Mouse (Mus musculus): Measurements from ENCODE around the gene Capza2. TPM values are rescaled to one million over a fixed set of nuclear protein-coding genes. Genes with fewer than 3 reads are reported as not detected.

Gene Capza2
- polyA plus RNA-seq, 1 experiment from 2014 or later, result 201 TPM

GRCm38 (mm10) chr6:17665348-17665747 is 29.3 kb downstream of the Capza2 start:
- Histone ChIP-seq H3K4me1 (no peaks in the 10 kb centered on the region), H3K36me3 (peaks cover 60% of the 10 kb centered on the region), H3K27ac (no peak overlapping the region), H3K9me3 (no peaks in the 10 kb centered on the region), H3K27me3 (ENCODE audit: insufficient read depth, poor library complexity, severe bottlenecking) (no peaks in the 10 kb centered on the region), H3K4me3 (no peak overlapping the region)
- 89% methylated on average over 7 of the region's 7 CpGs for WGBS
- no peak for DNase-seq (ENCODE audit: low spot score)

- no peaks in the 10 kb centered on the region for H3K4me1 ChIP-seq
- peaks cover 60% of the 10 kb centered on the region for H3K36me3 ChIP-seq
- H3K9me3 ChIP-seq, result no peaks in the 10 kb centered on the region
- H3K4me3 ChIP-seq, result no peak overlapping the region
- H3K27me3 ChIP-seq (ENCODE audit: insufficient read depth, poor library complexity, severe bottlenecking), result no peaks in the 10 kb centered on the region
- no peak overlapping the region for H3K27ac ChIP-seq
- DNase-seq (ENCODE audit: low spot score), result no peak
Observed at GRCm38 (mm10) chr6:17666024-17666423, 30.0 kb downstream of the Capza2 start.

DNA sequence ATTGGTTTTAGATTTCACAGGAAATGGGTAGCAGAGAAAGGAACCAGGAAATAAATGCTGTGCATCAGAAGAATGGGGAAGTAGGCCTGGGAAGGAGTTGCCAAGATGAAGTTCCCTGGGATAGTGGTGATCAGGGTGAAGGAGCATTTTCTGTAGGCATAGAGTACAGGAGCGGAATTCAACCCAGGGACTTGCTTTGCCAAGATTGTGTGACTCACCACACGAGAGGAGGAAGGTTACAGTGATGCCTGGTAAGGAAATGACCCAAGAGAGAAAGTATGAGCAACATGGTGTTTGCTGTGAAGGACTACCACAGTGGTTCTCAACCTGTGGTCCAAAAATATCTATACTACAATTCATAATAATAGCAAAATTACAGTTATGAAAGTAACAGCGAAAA is 31.8 kb downstream of the Capza2 start:
- no peak for DNase-seq (ENCODE audit: low spot score)
- Histone ChIP-seq H3K4me1 (no peaks in the 10 kb centered on the region; the same call in 1 of the 2 replicates), H3K9me3 (no peaks in the 10 kb centered on the region), H3K27me3 (ENCODE audit: insufficient read depth, poor library complexity, severe bottlenecking) (no peaks in the 10 kb centered on the region), H3K27ac (no peak overlapping the region), H3K36me3 (peaks cover 43% of the 10 kb centered on the region), H3K4me3 (no peak overlapping the region)
- WGBS, result 93% methylated on average over 3 of the region's 3 CpGs

DNA sequence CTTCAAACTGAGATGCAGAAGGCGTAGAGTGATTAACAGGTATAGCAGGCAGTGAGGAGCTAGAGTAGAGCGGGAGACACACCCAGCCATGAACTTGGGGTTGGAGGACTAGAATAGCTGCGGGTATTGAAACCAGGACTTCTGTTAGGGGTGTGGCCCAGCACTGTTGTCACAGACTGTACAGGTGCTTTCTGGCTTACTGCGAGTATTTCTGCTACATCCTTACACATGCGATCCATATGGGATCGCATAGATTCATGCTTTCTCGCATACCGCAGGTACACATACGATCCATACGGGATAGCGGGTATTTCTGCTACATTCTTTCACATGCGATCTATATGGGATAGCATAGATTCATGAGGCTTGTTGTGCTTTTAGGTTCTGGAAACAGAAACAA is 32.3 kb downstream of the Capza2 start:
- Histone ChIP-seq H3K27ac (no peak overlapping the region), H3K4me3 (no peak overlapping the region), H3K9me3 (no peaks in the 10 kb centered on the region), H3K27me3 (ENCODE audit: insufficient read depth, poor library complexity, severe bottlenecking) (no peaks in the 10 kb centered on the region), H3K36me3 (peaks cover 38% of the 10 kb centered on the region), H3K4me1 (no peaks in the 10 kb centered on the region; the same call in 1 of the 2 replicates)
- WGBS, result 96% methylated on average over 12 of the region's 12 CpGs
- no peak for DNase-seq (ENCODE audit: low spot score)

DNA sequence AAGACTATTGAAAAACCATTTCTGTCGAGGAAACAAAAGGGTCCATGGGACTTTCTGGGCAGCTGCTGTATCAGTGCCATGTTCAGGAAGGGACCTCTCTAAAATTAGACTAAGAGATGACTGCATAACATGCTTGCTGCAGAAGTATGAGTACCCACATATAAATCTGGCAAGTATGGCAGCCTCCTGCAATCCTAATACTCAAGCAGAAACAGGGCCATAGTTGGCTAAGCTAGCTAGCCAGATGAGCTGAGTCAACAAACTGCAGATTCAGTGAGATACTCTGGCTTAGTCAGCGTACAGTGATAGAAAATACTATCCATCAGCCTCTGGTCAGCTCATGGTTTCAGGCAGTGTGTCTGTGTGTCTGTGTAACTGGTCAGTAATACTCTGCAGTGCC is 33.8 kb downstream of the Capza2 start:
- H3K27me3 ChIP-seq (ENCODE audit: insufficient read depth, poor library complexity, severe bottlenecking), result no peaks in the 10 kb centered on the region
- no peaks in the 10 kb centered on the region for H3K9me3 ChIP-seq
- H3K36me3 ChIP-seq, result peaks cover 25% of the 10 kb centered on the region
- no peak overlapping the region for H3K4me3 ChIP-seq
- no peaks in the 10 kb centered on the region; the same call in 1 of the 2 replicates for H3K4me1 ChIP-seq
- WGBS, result 89% methylated on average over 2 of the region's 2 CpGs
- H3K27ac ChIP-seq, result no peak overlapping the region
- DNase-seq (ENCODE audit: low spot score), result no peak

- H3K4me1 ChIP-seq, result peaks cover under 1% of the 10 kb centered on the region; the same call in 1 of the 2 replicates
- 25% methylated on average over 11 of the region's 12 CpGs for WGBS
- H3K27ac ChIP-seq, result no peak overlapping the region
- DNase-seq (ENCODE audit: low spot score), result peak; percentile 85
- no peak overlapping the region for H3K4me3 ChIP-seq
- no peaks in the 10 kb centered on the region for H3K9me3 ChIP-seq
- H3K36me3 ChIP-seq, result no peaks in the 10 kb centered on the region
- H3K27me3 ChIP-seq (ENCODE audit: insufficient read depth, poor library complexity, severe bottlenecking), result no peaks in the 10 kb centered on the region
Observed at GRCm38 (mm10) chr6:17675019-17675756, 39.2 kb downstream of the Capza2 start.

GRCm38 (mm10) chr6:17677008-17677407 is 41.0 kb downstream of the Capza2 start:
- no peaks in the 10 kb centered on the region for H3K27me3 ChIP-seq (ENCODE audit: insufficient read depth, poor library complexity, severe bottlenecking)
- H3K9me3 ChIP-seq, result peaks cover 6% of the 10 kb centered on the region
- H3K27ac ChIP-seq, result no peak overlapping the region
- H3K4me3 ChIP-seq, result no peak overlapping the region
- peaks cover 6% of the 10 kb centered on the region; the same call in 1 of the 2 replicates for H3K4me1 ChIP-seq
- DNase-seq (ENCODE audit: low spot score), result no peak
- 76% methylated on average over 2 of the region's 2 CpGs for WGBS
- no peaks in the 10 kb centered on the region for H3K36me3 ChIP-seq

GRCm38 (mm10) chr6:17680266-17680925 is 44.4 kb downstream of the Capza2 start:
- no peak overlapping the region for H3K27ac ChIP-seq
- no peak for DNase-seq (ENCODE audit: low spot score)
- WGBS, result 64% methylated on average over 6 of the region's 6 CpGs
- H3K36me3 ChIP-seq, result no peaks in the 10 kb centered on the region
- H3K4me1 ChIP-seq, result peaks cover 6% of the 10 kb centered on the region; the same call in 1 of the 2 replicates
- H3K4me3 ChIP-seq, result no peak overlapping the region
- H3K27me3 ChIP-seq (ENCODE audit: insufficient read depth, poor library complexity, severe bottlenecking), result no peaks in the 10 kb centered on the region
- peaks cover 6% of the 10 kb centered on the region for H3K9me3 ChIP-seq

DNA sequence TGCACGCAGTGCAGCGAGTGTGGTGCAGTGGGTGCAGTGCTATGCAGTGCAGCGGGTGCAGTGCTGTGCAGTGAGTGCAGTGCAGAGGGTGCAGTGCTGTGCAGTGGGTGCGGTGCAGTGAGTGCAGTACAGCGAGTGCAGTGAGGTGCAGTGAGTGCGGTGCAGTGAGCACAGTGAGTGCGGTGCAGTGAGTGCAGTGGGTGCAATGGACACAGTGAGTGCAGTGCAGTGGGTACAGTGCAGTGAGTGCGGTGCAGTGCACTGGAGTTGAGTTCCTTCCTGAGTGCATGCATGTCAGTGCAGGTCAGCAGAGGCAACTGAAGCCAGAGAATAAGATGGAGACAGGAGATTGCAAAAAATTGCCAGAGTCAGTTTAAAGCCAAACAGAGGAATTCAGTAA is 45.8 kb downstream of the Capza2 start:
- no peak overlapping the region for H3K4me3 ChIP-seq
- H3K4me1 ChIP-seq, result peaks cover 8% of the 10 kb centered on the region; the same call in 1 of the 2 replicates
- no peak for DNase-seq (ENCODE audit: low spot score)
- no peaks in the 10 kb centered on the region for H3K27me3 ChIP-seq (ENCODE audit: insufficient read depth, poor library complexity, severe bottlenecking)
- WGBS, result 95% methylated on average over 8 of the region's 8 CpGs
- H3K9me3 ChIP-seq, result peaks cover 6% of the 10 kb centered on the region
- no peaks in the 10 kb centered on the region for H3K36me3 ChIP-seq
- no peak overlapping the region for H3K27ac ChIP-seq

DNA sequence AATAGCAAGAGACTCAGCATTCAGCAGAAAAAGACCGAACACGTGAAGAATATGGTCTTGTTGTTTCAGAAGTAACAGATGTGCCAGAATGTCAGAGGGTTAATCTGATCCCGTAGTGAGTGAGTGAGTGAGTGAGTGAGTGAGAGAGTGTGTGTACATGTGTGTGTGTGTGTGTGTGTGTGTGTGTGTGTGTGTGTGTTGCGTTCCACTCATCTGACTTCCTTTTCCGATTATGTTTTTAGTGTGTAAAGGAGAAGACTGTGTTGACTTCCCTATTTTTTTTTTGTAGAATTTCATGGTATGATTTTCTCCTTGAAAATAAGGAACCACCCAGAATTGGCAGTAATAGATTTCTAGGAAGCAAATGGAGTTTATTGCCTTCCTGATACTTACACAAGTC is 52.6 kb downstream of the Capza2 start:
- WGBS, result 76% methylated on average over 5 of the region's 5 CpGs
- peaks cover 2% of the 10 kb centered on the region; the same call in 1 of the 2 replicates for H3K36me3 ChIP-seq
- 0 out of 2 replicates have a peak, but pooled peaks cover 2% of the 10 kb centered on the region for H3K4me1 ChIP-seq
- H3K27ac ChIP-seq, result no peak overlapping the region
- no peaks in the 10 kb centered on the region for H3K9me3 ChIP-seq
- no peak for DNase-seq (ENCODE audit: low spot score)
- H3K27me3 ChIP-seq (ENCODE audit: insufficient read depth, poor library complexity, severe bottlenecking), result no peaks in the 10 kb centered on the region
- H3K4me3 ChIP-seq, result no peak overlapping the region

DNA sequence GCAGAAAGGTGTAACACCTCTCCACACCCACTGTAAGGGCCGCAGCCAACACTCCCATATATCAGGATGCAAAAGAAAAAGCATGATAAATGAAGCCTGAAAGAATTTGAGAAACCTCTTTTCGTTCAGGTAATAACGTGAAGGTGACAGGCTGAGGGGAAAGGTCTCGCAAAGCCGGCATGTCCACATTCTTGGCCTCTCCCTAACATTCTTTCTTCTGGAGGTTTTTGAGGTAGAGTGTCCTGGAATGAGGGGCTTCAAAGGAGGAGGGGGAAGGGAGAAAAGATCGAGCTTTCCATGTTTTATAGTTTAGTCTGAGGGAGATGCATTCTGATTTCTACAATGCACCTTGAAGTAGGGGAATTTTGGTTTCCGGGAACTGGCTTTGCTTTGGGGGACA is 56.6 kb downstream of the Capza2 start, which contains the start of gene St7:
TSS of gene St7 (plus strand) at position 287 of the 400 bp plus-strand sequence.
- Histone ChIP-seq H3K36me3 (peaks cover 6% of the 10 kb centered on the region; the same call in 1 of the 2 replicates), H3K4me3 (peak within 1 kb of the TSS; percentile 90), H3K9me3 (no peaks in the 10 kb centered on the region), H3K4me1 (0 out of 2 replicates have a peak, but pooled peaks cover 9% of the 10 kb centered on the region), H3K27me3 (ENCODE audit: insufficient read depth, poor library complexity, severe bottlenecking) (no peaks in the 10 kb centered on the region), H3K27ac (peak within 1 kb of the TSS; percentile 99)
- DNase-seq (ENCODE audit: low spot score), result no peak
- WGBS, result 77% methylated on average over 7 of the region's 7 CpGs

- Histone ChIP-seq H3K4me1 (0 out of 2 replicates have a peak, but pooled peaks cover 9% of the 10 kb centered on the region), H3K27ac (peak overlapping the region; percentile 99), H3K36me3 (peaks cover 14% of the 10 kb centered on the region), H3K4me3 (peak overlapping the region; percentile 90), H3K27me3 (ENCODE audit: insufficient read depth, poor library complexity, severe bottlenecking) (no peaks in the 10 kb centered on the region), H3K9me3 (no peaks in the 10 kb centered on the region)
- DNase-seq (ENCODE audit: low spot score), result peak; percentile 91
- under 1% methylated on average over 70 of the region's 97 CpGs for WGBS
Observed at GRCm38 (mm10) chr6:17693726-17694549, 57.9 kb downstream of the Capza2 start.
